Mouse (Mus musculus): ENCODE measurements around the gene Bcas1.

Gene Bcas1

DNA sequence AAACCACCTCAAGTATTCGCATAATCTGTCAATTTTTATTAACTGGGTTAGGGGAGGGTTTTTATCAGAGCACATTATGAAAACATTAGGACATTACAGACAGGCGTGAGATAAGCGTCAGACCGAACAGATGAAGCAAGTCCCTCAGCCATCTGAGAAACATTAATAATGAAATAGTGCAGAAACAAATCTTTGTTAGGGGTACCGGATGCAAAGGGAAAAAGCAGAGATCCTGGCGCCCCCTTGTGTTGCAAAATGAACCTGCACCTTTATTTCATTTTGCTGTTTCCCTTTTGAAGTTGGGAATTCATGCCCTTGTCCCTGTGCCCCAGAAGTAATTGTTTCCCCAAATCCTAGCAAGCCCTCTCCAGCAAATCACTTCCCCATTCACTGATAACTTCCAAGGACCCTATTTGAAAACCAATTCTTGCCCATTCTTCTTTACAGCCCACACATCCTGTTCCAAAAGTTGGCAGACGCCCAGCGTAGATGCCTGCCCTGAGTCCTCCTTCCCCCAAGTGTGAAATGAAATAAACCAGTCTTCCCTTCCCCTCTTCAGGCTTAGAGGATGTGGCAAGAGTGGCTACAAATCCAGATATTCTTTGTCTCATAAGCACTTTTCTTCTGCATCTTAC lies 80.4 kb downstream of the Bcas1 start:
- DNase-seq (ENCODE audit: low spot score in 2 of 2), result peak in 1 of 2 experiments; percentile 52

DNA sequence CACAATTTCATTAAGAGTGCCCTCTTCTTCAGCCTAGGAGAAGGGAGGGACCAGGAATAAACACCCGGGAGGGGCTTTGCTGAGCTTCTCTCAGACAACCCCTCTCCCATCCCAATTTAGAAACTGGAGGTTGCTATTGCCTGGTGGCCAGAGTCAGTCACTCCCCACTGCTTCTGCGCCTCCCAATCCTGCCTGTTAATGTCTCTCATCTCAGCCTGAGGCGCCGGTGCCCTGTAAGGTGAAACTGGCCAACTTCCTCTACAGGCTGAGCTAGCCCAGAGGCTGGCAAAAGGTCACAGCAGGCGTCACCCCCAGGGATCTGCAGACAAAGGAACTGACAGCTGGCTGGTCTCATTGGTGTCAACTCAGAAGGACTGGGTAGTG lies 82.2 kb downstream of the Bcas1 start:
- no peak for DNase-seq (ENCODE audit: low spot score in 2 of 2)

DNA sequence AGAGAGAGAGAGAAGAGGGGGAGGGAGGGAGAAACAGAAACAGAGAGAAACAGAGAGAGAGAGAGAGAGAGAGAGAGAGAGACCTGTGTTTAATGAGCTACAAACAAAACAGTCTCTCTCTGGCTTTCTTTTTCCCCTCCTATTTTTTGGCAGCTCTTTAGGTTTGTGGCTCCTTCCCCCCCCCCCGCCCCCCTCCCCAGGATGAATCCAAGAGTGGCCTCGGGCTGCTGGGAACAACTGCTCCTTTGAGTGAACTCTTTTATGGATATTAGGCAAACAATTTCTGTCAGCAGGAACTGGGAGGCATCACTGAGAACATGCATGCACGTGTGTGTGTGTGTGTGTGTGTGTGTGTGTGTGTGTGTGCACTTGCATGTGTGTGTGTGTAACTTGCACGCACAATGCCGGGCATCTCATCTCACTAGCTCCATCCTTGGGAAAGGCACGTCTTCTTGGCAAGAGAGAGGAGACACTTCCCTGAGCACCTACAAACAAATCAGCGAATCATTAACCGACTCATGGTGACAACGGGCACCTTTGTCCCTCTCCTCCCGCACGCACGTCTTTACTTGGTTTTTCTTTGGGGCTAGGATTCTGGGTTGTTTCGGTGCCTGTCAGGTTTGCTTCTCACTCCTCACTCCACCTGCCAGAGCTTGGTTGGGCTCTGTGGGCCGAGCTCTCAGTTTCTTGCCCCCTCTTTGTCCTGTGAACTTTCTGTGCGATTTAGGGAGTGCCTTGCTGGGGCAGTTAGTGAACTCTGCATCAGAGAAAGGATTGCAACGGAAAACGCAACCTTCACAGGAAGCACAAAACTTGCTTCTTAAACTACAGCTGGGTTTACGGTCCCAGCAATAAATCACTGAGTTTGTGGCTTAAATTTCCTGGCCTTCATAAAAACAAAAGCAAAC lies 82.9 kb downstream of the Bcas1 start:
- no peak for DNase-seq (ENCODE audit: low spot score in 2 of 2)

DNA sequence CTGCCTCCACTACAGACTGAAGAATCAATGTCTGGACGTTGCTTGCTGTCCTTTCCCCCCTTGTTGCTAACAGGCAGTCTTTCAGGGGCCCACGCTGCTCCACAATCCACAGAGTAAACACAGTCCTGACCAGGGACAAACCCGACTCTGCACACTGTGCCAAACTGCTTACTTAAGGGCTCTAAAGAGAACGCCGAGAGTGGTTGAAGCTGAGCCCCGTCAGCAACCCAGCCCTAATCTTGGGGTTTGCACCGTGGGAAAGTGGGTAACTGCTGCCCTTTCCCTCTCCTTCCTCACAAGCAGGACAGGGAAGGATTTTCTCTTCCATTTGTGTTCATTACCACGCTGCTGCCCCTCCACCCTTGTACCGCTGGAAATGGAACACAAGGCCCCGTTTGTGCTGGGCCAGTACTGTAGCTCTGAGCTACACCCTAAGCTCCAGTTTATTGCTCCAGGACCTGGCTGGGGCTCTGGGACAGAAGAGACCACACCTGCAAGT lies 83.8 kb downstream of the Bcas1 start:
- no peak for DNase-seq (ENCODE audit: low spot score in 2 of 2)

- DNase-seq (ENCODE audit: low spot score in 2 of 2), result peak; percentile 37 to 54
Observed at GRCm38 (mm10) chr2:170343133-170343818, 84.4 kb downstream of the Bcas1 start.

GRCm38 (mm10) chr2:170342312-170342830 lies 85.3 kb downstream of the Bcas1 start:
- DNase-seq (ENCODE audit: low spot score in 2 of 2), result no peak

- no peak for DNase-seq (ENCODE audit: low spot score in 2 of 2)
Observed at GRCm38 (mm10) chr2:170341179-170341578, 86.5 kb downstream of the Bcas1 start.

- peak; percentile 42 to 50 for DNase-seq (ENCODE audit: low spot score in 2 of 2)
Observed at GRCm38 (mm10) chr2:170336266-170336760, 91.3 kb downstream of the Bcas1 start.

DNA sequence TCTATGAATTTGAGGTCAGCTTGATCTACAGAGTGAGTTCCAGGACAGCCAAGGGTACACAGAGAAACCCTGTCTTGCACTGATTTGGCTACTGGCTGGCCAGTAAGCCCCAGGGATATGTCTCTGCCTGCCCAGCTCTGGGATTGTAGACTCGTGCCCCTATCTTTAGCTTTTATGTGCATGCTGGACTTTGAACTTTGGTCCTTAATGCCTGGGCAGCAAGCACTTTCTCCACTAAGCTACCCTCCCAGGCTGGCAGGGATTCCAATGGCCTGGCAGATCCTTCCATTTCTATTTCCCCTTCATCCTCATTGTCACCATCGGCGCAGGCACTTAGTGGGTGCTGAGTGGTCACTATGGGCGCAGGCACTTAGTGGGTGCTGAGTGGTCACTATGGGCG lies 92.5 kb downstream of the Bcas1 start:
- DNase-seq (ENCODE audit: low spot score in 2 of 2), result no peak

- DNase-seq (ENCODE audit: low spot score in 2 of 2), result no peak
Observed at GRCm38 (mm10) chr2:170331870-170332269, 95.8 kb downstream of the Bcas1 start.

- peak; percentile 86 for DNase-seq (ENCODE audit: low spot score in 2 of 2)
Observed at GRCm38 (mm10) chr2:170330466-170330865, 97.2 kb downstream of the Bcas1 start.

- DNase-seq (ENCODE audit: low spot score in 2 of 2), result peak; percentile 28 to 49
Observed at GRCm38 (mm10) chr2:170329921-170330320, 97.7 kb downstream of the Bcas1 start.

- no peak for DNase-seq (ENCODE audit: low spot score in 2 of 2)
Observed at GRCm38 (mm10) chr2:170323925-170324347, 103.7 kb downstream of the Bcas1 start.

DNA sequence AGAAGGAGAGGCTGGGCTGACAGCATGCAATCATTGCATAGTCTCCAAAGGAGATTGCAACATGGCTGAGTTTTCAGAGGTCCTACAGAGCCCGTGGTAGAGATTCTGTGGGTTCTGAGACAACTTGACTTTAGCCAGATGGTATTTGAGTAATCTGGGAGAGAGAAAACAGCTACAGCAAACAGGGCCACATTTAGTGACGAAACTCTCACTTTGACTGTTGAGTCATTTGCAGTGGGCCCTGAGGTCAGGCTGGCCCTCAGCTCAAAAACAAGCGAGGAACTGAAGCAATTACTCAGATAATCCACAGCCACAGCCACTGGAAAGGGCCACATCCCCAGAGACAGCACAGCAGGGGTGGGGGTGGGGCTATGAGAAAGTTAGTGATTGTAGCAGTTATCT lies 105.6 kb downstream of the Bcas1 start:
- DNase-seq (ENCODE audit: low spot score in 2 of 2), result peak; percentile 65 to 81

DNA sequence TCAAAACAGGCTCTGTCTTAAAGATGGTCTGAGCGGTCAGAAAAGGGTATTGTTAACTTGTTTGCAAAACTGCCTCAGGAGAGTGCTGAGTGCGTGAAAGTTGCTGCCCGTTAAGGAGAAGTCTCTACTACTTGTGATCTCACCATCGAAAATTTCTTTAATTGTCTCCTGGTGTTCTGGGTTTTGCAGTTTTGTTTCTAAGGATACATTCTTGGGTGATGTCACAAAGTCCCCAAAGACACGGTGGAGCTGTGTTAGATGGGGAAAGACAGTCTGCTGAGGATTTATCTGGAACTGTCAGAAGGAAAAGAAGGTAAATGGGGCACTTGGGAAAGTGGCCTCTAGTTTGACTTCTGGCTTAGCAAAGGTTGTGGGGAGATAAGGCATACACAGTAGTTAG lies 106.1 kb downstream of the Bcas1 start:
- no peak for DNase-seq (ENCODE audit: low spot score in 2 of 2)

GRCm38 (mm10) chr2:170319533-170320463 lies 107.8 kb downstream of the Bcas1 start:
- DNase-seq (ENCODE audit: low spot score in 2 of 2), result no peak

- DNase-seq (ENCODE audit: low spot score in 2 of 2), result peak; percentile 90
Observed at GRCm38 (mm10) chr2:170318713-170319532, 108.7 kb downstream of the Bcas1 start.

GRCm38 (mm10) chr2:170316774-170317173 lies 110.9 kb downstream of the Bcas1 start:
- no peak for DNase-seq (ENCODE audit: low spot score in 2 of 2)

- no peak for DNase-seq (ENCODE audit: low spot score in 2 of 2)
Observed at GRCm38 (mm10) chr2:170316344-170316743, 111.3 kb downstream of the Bcas1 start.

- no peak for DNase-seq (ENCODE audit: low spot score in 2 of 2)
Observed at GRCm38 (mm10) chr2:170310988-170311359, 116.7 kb downstream of the Bcas1 start.
